Mouse (Mus musculus): ENCODE results near the gene Ankrd34a.
A peak's percentile ranks its signal among the peaks of the same experiment; 100 is the strongest.

DNA sequence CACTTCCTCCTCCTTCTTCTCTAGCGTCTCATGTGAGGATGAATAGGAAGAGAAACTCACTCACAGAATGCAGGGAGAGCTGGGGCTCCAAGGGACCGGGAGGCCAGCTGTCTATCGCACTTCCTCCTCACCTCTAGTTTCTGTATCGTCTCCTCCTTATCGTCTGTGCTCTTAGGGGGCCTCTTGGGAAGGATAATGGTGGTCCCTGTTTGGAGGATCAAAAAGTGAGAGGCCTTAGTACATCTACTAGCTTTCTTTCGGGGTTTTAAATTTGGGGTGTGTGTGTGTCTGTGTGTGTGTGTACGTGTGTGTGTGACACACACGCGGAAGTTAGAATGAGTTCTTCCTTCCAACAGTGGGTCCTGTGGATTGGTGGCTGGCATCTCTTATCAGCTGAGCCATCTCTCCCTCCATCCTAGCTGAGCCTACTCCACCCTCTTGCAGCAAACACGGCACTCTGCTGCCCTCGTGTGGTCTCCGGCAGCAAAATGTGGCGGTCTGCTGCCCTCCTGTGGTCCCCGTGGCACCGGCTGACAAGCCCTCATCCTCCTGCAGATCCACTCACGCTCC lies 16.5 kb upstream of the Ankrd34a start:
- TF ChIP-seq POLR2A (IDR thresholded peaks at IDR 0.05; ENCODE audit: borderline replicate concordance, extremely low read depth, insufficient read depth, insufficient read length, poor library complexity, severe bottlenecking), result no peak
- TF ChIP-seq CTCF (IDR thresholded peaks at IDR 0.05; ENCODE audit: borderline replicate concordance, extremely low read depth, insufficient read depth, insufficient read length), result peak; percentile 100

All from brain, embryonic 14.5 days (tissue).